Mouse (Mus musculus) stomach, embryonic 15.5 days (tissue): ENCODE data around the gene Vamp8. TPM values are rescaled to one million over a fixed set of nuclear protein-coding genes. Genes with fewer than 3 reads are reported as not detected.

ENCODE experiments used
- ATAC-seq: fragments of 200-750 bp; cut with Nextera tagmentation; 2 replicates; pipeline ENCODE4 v1.8.0; 2017; ENCODE audit warnings: low read depth, moderate number of reproducible peaks, moderate TSS enrichment; ENCODE audit not compliant: insufficient read depth, low FRiP score
- H3K27ac ChIP-seq: fragments of 300-500 bp; sonication (generic); 2 replicates; pipeline ENCODE4 v1.5.1; 2015; ENCODE audit warnings: mild to moderate bottlenecking, inconsistent platforms
- H3K27me3 ChIP-seq: fragments of 300-500 bp; sonication (generic); replicated peaks from 2 replicates; pipeline ENCODE4 v1.6.1; 2015; ENCODE audit warnings: inconsistent platforms
- H3K36me3 ChIP-seq: fragments of 300-500 bp; sonication (generic); 2 replicates; pipeline ENCODE4 v1.6.1; 2015; ENCODE audit warnings: inconsistent platforms
- H3K4me1 ChIP-seq: fragments of 300-500 bp; sonication (generic); 2 replicates; pipeline ENCODE4 v1.6.1; 2015; ENCODE audit warnings: inconsistent platforms
- H3K4me2 ChIP-seq: fragments of 300-500 bp; sonication (generic); 2 replicates; pipeline ENCODE4 v1.6.1; 2015; ENCODE audit warnings: mild to moderate bottlenecking, inconsistent platforms
- H3K4me3 ChIP-seq: fragments of 300-500 bp; sonication (generic); replicated peaks from 2 replicates; pipeline ENCODE4 v1.5.1; 2015; ENCODE audit warnings: inconsistent platforms
- H3K9ac ChIP-seq: fragments of 300-500 bp; sonication (generic); 2 replicates; pipeline ENCODE4 v1.6.1; 2015; ENCODE audit warnings: inconsistent platforms
- H3K9me3 ChIP-seq: fragments of 300-500 bp; sonication (generic); 2 replicates; pipeline ENCODE4 v1.6.1; 2016; ENCODE audit warnings: inconsistent platforms
- WGBS: fragments of 180-500 bp; shearing (Covaris S2); methylation state at CpG from one replicate; pipeline ENCODE4 v1.1.7; 2015; 5-methylcytosine and 5-hydroxymethylcytosine counted together
- polyA plus RNA-seq: library from polyadenylated mRNA; unstranded; fragments of >200 nt; fragmentation: Nextera tagmentation; extraction: Ambion mirVana; gene quantifications from 2 replicates; pipeline ENCODE4 v1.2.1, GENCODE M21; 2015

The Vamp8 gene
- polyA plus RNA-seq, 1 experiment from 2014 or later, result 215 TPM

GRCm38 (mm10) chr6:72367460-72367974, 23.0 kb downstream of the Vamp8 start:
- 66% methylated on average over 4 of the region's 4 CpGs for WGBS
- Histone ChIP-seq H3K9ac (no peak overlapping the region), H3K4me3 (no peak overlapping the region), H3K27me3 (no peaks in the 10 kb centered on the region), H3K4me2 (no peak overlapping the region), H3K27ac (no peak overlapping the region), H3K9me3 (no peaks in the 10 kb centered on the region), H3K36me3 (no peaks in the 10 kb centered on the region), H3K4me1 (peaks cover 7% of the 10 kb centered on the region)
- no peak for ATAC-seq

GRCm38 (mm10) chr6:72366844-72367443, 23.6 kb downstream of the Vamp8 start, which contains the start of gene Rnf181:
TSS of gene Rnf181 (minus strand) at chr6:72366956.
- H3K4me3 ChIP-seq, result no peak within 1 kb of the TSS
- no peak for ATAC-seq
- no peaks in the 10 kb centered on the region for H3K9me3 ChIP-seq
- H3K27ac ChIP-seq, result no peak within 1 kb of the TSS
- peaks cover 7% of the 10 kb centered on the region for H3K4me1 ChIP-seq
- no peaks in the 10 kb centered on the region for H3K27me3 ChIP-seq
- no peak within 1 kb of the TSS for H3K9ac ChIP-seq
- WGBS, result 75% methylated on average over 4 of the region's 4 CpGs
- H3K4me2 ChIP-seq, result no peak within 1 kb of the TSS
- no peaks in the 10 kb centered on the region for H3K36me3 ChIP-seq

- 62% methylated on average over 3 of the region's 3 CpGs for WGBS
- no peak overlapping the region for H3K9ac ChIP-seq
- no peak overlapping the region for H3K27ac ChIP-seq
- H3K36me3 ChIP-seq, result no peaks in the 10 kb centered on the region
- no peak overlapping the region for H3K4me3 ChIP-seq
- no peak overlapping the region for H3K4me2 ChIP-seq
- ATAC-seq, result no peak
- no peaks in the 10 kb centered on the region for H3K9me3 ChIP-seq
- H3K4me1 ChIP-seq, result peaks cover 12% of the 10 kb centered on the region
- H3K27me3 ChIP-seq, result no peaks in the 10 kb centered on the region
Measured at GRCm38 (mm10) chr6:72366304-72366703, 24.2 kb downstream of the Vamp8 start.

- no peaks in the 10 kb centered on the region for H3K36me3 ChIP-seq
- H3K4me1 ChIP-seq, result peaks cover 21% of the 10 kb centered on the region
- H3K4me3 ChIP-seq, result no peak overlapping the region
- no peak overlapping the region for H3K9ac ChIP-seq
- no peak for ATAC-seq
- no peak overlapping the region for H3K4me2 ChIP-seq
- H3K27ac ChIP-seq, result no peak overlapping the region
- WGBS, result 68% methylated on average over 6 of the region's 6 CpGs
- H3K9me3 ChIP-seq, result no peaks in the 10 kb centered on the region
- H3K27me3 ChIP-seq, result no peaks in the 10 kb centered on the region
Measured at GRCm38 (mm10) chr6:72364985-72365384, 25.5 kb downstream of the Vamp8 start.

GRCm38 (mm10) chr6:72364009-72364408, 26.5 kb downstream of the Vamp8 start:
- H3K9ac ChIP-seq, result no peak overlapping the region
- no peak overlapping the region for H3K4me2 ChIP-seq
- no peak overlapping the region for H3K4me3 ChIP-seq
- H3K27me3 ChIP-seq, result no peaks in the 10 kb centered on the region
- H3K9me3 ChIP-seq, result no peaks in the 10 kb centered on the region
- no peak for ATAC-seq
- H3K4me1 ChIP-seq, result peaks cover 17% of the 10 kb centered on the region
- no peak overlapping the region for H3K27ac ChIP-seq
- 50% methylated on average over 7 of the region's 7 CpGs for WGBS
- H3K36me3 ChIP-seq, result peaks cover 5% of the 10 kb centered on the region; the same call in 1 of the 2 replicates

- Histone ChIP-seq H3K36me3 (peaks cover 14% of the 10 kb centered on the region; the same call in 1 of the 2 replicates), H3K27me3 (no peaks in the 10 kb centered on the region), H3K4me3 (peak overlapping the region; percentile 85), H3K9ac (peak overlapping the region; percentile 55), H3K4me1 (peaks cover 24% of the 10 kb centered on the region), H3K27ac (peak overlapping the region; percentile 84), H3K9me3 (no peaks in the 10 kb centered on the region), H3K4me2 (peak overlapping the region; percentile 72)
- ATAC-seq, result peak; percentile 98
- WGBS, result under 1% methylated on average over 42 of the region's 42 CpGs
Measured at GRCm38 (mm10) chr6:72362132-72363028, 28.1 kb downstream of the Vamp8 start.

- ATAC-seq, result no peak
- Histone ChIP-seq H3K9ac (peak overlapping the region; percentile 55; the same call in 1 of the 2 replicates), H3K4me1 (peaks cover 33% of the 10 kb centered on the region), H3K27me3 (no peaks in the 10 kb centered on the region), H3K9me3 (no peaks in the 10 kb centered on the region), H3K36me3 (peaks cover 14% of the 10 kb centered on the region; the same call in 1 of the 2 replicates), H3K4me3 (peak overlapping the region; percentile 85), H3K27ac (no peak overlapping the region), H3K4me2 (peak overlapping the region; percentile 71)
- WGBS, result 51% methylated on average over 5 of the region's 5 CpGs
Measured at GRCm38 (mm10) chr6:72361121-72361551, 29.4 kb downstream of the Vamp8 start.

- WGBS, result 39% methylated on average over 7 of the region's 7 CpGs
- H3K27ac ChIP-seq, result peak overlapping the region; percentile 48; the same call in 1 of the 2 replicates
- no peak overlapping the region for H3K4me3 ChIP-seq
- H3K36me3 ChIP-seq, result peaks cover 14% of the 10 kb centered on the region; the same call in 1 of the 2 replicates
- H3K4me2 ChIP-seq, result peak overlapping the region; percentile 71
- peaks cover 39% of the 10 kb centered on the region for H3K4me1 ChIP-seq
- no peak overlapping the region for H3K9ac ChIP-seq
- no peaks in the 10 kb centered on the region for H3K27me3 ChIP-seq
- H3K9me3 ChIP-seq, result no peaks in the 10 kb centered on the region
- ATAC-seq, result no peak
Measured at GRCm38 (mm10) chr6:72360599-72360935, 29.9 kb downstream of the Vamp8 start.

- H3K4me3 ChIP-seq, result no peak overlapping the region
- H3K4me2 ChIP-seq, result peak overlapping the region; percentile 71; the same call in 1 of the 2 replicates
- H3K27ac ChIP-seq, result no peak overlapping the region
Measured at GRCm38 (mm10) chr6:72359891-72360598, 30.5 kb downstream of the Vamp8 start.

GRCm38 (mm10) chr6:72359343-72359742, 31.2 kb downstream of the Vamp8 start:
- WGBS, result 50% methylated on average over 2 of the region's 2 CpGs
- peaks cover 42% of the 10 kb centered on the region for H3K4me1 ChIP-seq
- peaks cover 14% of the 10 kb centered on the region; the same call in 1 of the 2 replicates for H3K36me3 ChIP-seq
- H3K4me3 ChIP-seq, result no peak overlapping the region
- no peak overlapping the region for H3K27ac ChIP-seq
- H3K9me3 ChIP-seq, result no peaks in the 10 kb centered on the region
- H3K9ac ChIP-seq, result no peak overlapping the region
- no peak overlapping the region for H3K4me2 ChIP-seq
- no peak for ATAC-seq
- no peaks in the 10 kb centered on the region for H3K27me3 ChIP-seq

More at GRCm38 (mm10) chr6:72359891-72360598, 30.5 kb downstream of the Vamp8 start:
- Histone ChIP-seq H3K36me3 (peaks cover 14% of the 10 kb centered on the region; the same call in 1 of the 2 replicates), H3K9me3 (no peaks in the 10 kb centered on the region), H3K4me1 (peaks cover 39% of the 10 kb centered on the region), H3K27me3 (no peaks in the 10 kb centered on the region), H3K9ac (no peak overlapping the region)
- ATAC-seq, result no peak
- WGBS, result 63% methylated on average over 11 of the region's 11 CpGs

GRCm38 (mm10) chr6:72358086-72358764, 32.3 kb downstream of the Vamp8 start:
- WGBS, result 76% methylated on average over 10 of the region's 10 CpGs
- Histone ChIP-seq H3K4me3 (no peak overlapping the region), H3K36me3 (peaks cover 14% of the 10 kb centered on the region; the same call in 1 of the 2 replicates), H3K27me3 (no peaks in the 10 kb centered on the region), H3K4me1 (peaks cover 42% of the 10 kb centered on the region), H3K27ac (no peak overlapping the region), H3K4me2 (no peak overlapping the region), H3K9me3 (no peaks in the 10 kb centered on the region), H3K9ac (no peak overlapping the region)
- no peak for ATAC-seq
